Comparison of ENCODE assay signal across 17 mouse cellular contexts in genomic region chr7:27602161-27602560, GRCm38 (mm10). TPM values are rescaled to one million over a fixed set of nuclear protein-coding genes. Genes with fewer than 3 reads are reported as not detected.
DNase-seq lines count a peak whose midpoint lies in the region; ATAC-seq and TF ChIP-seq lines count a peak whose summit lies in the region.
"Had no signal": no experiment of that assay in that cellular context is flagged by ENCODE, and none has a peak within 500 bp of the region (broad histone marks: within the 10 kb centered on the region; RNA-seq: fewer than 3 reads in every experiment).

No protein-coding gene starts in this region.

- no peak for ATAC-seq in forebrain, embryonic 15.5 days (replicated peaks)
- no peak for ATAC-seq in forebrain, embryonic 11.5 days (replicated peaks; ENCODE audit: low FRiP score)
- ATAC-seq: activated CD4-positive, CD25-positive, alpha-beta regulatory T cell, adult 4 months; liver, embryonic 12.5 days had no signal

- H3K27me3 ChIP-seq in forebrain, embryonic 15.5 days, result no peaks in the 10 kb centered on the region
- no peaks in the 10 kb centered on the region for H3K27me3 ChIP-seq in forebrain, embryonic 11.5 days (ENCODE audit: control insufficient read depth, insufficient read depth, low read length)
- H3K27me3 ChIP-seq: CH12.LX; liver, embryonic 12.5 days; neural tube, embryonic 13.5 days had no signal

- no peak overlapping the region for H3K4me3 ChIP-seq in forebrain, embryonic 15.5 days
- H3K4me3 ChIP-seq in forebrain, embryonic 11.5 days (ENCODE audit: low read depth, low read length), result no peak overlapping the region
- no peak overlapping the region for H3K4me3 ChIP-seq in layer of hippocampus, adult 2 months
- H3K4me3 ChIP-seq in cortical plate, adult 2 months (ENCODE audit: insufficient read depth, low read length), result no peak overlapping the region
- H3K4me3 ChIP-seq: liver, embryonic 12.5 days; neural tube, embryonic 13.5 days had no signal

- TF ChIP-seq POLR2A in cortical plate, adult 2 months (IDR thresholded peaks at IDR 0.05; ENCODE audit: extremely low read depth, insufficient read depth, low read length), result no peak

- H3K4me1 ChIP-seq in forebrain, embryonic 15.5 days, result peaks cover 71% of the 10 kb centered on the region
- H3K4me1 ChIP-seq in forebrain, embryonic 11.5 days (replicated peaks; ENCODE audit: control insufficient read depth, insufficient read depth, low read length), result no peaks in the 10 kb centered on the region
- H3K4me1 ChIP-seq in cortical plate, adult 2 months (ENCODE audit: control insufficient read depth, insufficient read depth, low read length), result peaks cover 47% of the 10 kb centered on the region

- 75% methylated on average over 2 of the region's 2 CpGs for WGBS in forebrain, embryonic 15.5 days
- WGBS in forebrain, embryonic 11.5 days, result 87% methylated on average over 2 of the region's 2 CpGs

- H3K9ac ChIP-seq in forebrain, embryonic 15.5 days (replicated peaks), result no peak overlapping the region
- no peak overlapping the region for H3K9ac ChIP-seq in forebrain, embryonic 11.5 days (ENCODE audit: low read length)
- H3K9ac ChIP-seq: liver, embryonic 12.5 days; neural tube, embryonic 13.5 days had no signal

- peak overlapping the region; percentile 85 for H3K27ac ChIP-seq in forebrain, embryonic 15.5 days (replicated peaks)
- H3K27ac ChIP-seq in forebrain, embryonic 11.5 days (ENCODE audit: low read depth, low read length), result no peak overlapping the region
- H3K27ac ChIP-seq in layer of hippocampus, adult 2 months, result peak overlapping the region; percentile 93
- peak overlapping the region; percentile 91 for H3K27ac ChIP-seq in cortical plate, adult 2 months (ENCODE audit: insufficient read depth, low read length)
- H3K27ac ChIP-seq: liver, embryonic 12.5 days; neural tube, embryonic 13.5 days had no signal

- DNase-seq in forebrain, embryonic 11.5 days (ENCODE audit: low spot score), result no peak
- no peak for DNase-seq in layer of hippocampus, adult 2 months (ENCODE audit: low spot score in 2 of 2)
- DNase-seq in layer of hippocampus, postnatal 10 days (ENCODE audit: low spot score in 2 of 2), result no peak
- peak; percentile 86 for DNase-seq in brain, adult 2 months (ENCODE audit: low read depth, low spot score)
- DNase-seq in left cerebral cortex, postnatal 14 days (ENCODE audit: low spot score in 2 of 2), result no peak
- DNase-seq: heart, adult 18-20 months; heart, postnatal 4 days; kidney, adult 8-10 months; lung, postnatal 4 days; retina, postnatal 1 day; thymus, postnatal 14 days had no signal

- no peaks in the 10 kb centered on the region for H3K9me3 ChIP-seq in forebrain, embryonic 15.5 days
- H3K9me3 ChIP-seq in forebrain, embryonic 11.5 days (ENCODE audit: control insufficient read depth, low read length), result no peaks in the 10 kb centered on the region
- H3K9me3 ChIP-seq: liver, embryonic 12.5 days; neural tube, embryonic 13.5 days had no signal

- no peak overlapping the region for H3K4me2 ChIP-seq in forebrain, embryonic 15.5 days (replicated peaks)
- no peak overlapping the region for H3K4me2 ChIP-seq in forebrain, embryonic 11.5 days (ENCODE audit: low read depth, low read length, severe bottlenecking)
- H3K4me2 ChIP-seq: liver, embryonic 12.5 days; neural tube, embryonic 13.5 days had no signal

- intact Hi-C loops in left cerebral cortex, postnatal 14 days (cut with DNase I), result no loop called here

- H3K36me3 ChIP-seq in forebrain, embryonic 15.5 days, result no peaks in the 10 kb centered on the region
- no peaks in the 10 kb centered on the region for H3K36me3 ChIP-seq in forebrain, embryonic 11.5 days (ENCODE audit: control insufficient read depth, insufficient read depth, low read length)
- H3K36me3 ChIP-seq: neural tube, embryonic 13.5 days had no signal

- TF ChIP-seq CTCF in layer of hippocampus, adult 2 months (conservative IDR thresholded peaks at IDR 0.05), result no peak
- TF ChIP-seq CTCF in cortical plate, adult 2 months (IDR thresholded peaks at IDR 0.05; ENCODE audit: extremely low read depth, insufficient read depth, low read length), result no peak

RNA-seq across cellular contexts. Expression of gene Akt2, which starts 10.8 kb away (rescaled TPM):
- polyA plus RNA-seq in forebrain, embryonic 15.5 days (2015; fragmentation: Nextera tagmentation; extraction: Ambion mirVana), result 94.2 and 97.1 TPM in 2 replicates
- 72.3 and 75.2 TPM in 2 replicates for polyA plus RNA-seq in forebrain, embryonic 11.5 days (2014; fragmentation: Nextera tagmentation; extraction: Ambion mirVana)
- 10 to 100 TPM; 87.0 to 99.1 TPM for total RNA-seq in layer of hippocampus, adult 2 months (2021)
- total RNA-seq in layer of hippocampus, postnatal 10 days (2021), result 10 to 100 TPM; 92.7 to 94.8 TPM
- 144 and 161 TPM in 2 replicates for polyA plus RNA-seq in cortical plate, adult 2 months (2012; rRNA removed)
- total RNA-seq in left cerebral cortex, postnatal 14 days (2021), result 100 to 1,000 TPM; 114 to 147 TPM

RNA-seq across cellular contexts. Expression of gene 2310022A10Rik, which starts 49.1 kb away (rescaled TPM):
- 36.9 and 38.9 TPM in 2 replicates for polyA plus RNA-seq in forebrain, embryonic 15.5 days (2015; fragmentation: Nextera tagmentation; extraction: Ambion mirVana)
- polyA plus RNA-seq in forebrain, embryonic 11.5 days (2014; fragmentation: Nextera tagmentation; extraction: Ambion mirVana), result 34.0 and 34.1 TPM in 2 replicates
- total RNA-seq in layer of hippocampus, adult 2 months (2021), result 10 to 100 TPM; 25.5 to 25.6 TPM
- total RNA-seq in layer of hippocampus, postnatal 10 days (2021), result 10 to 100 TPM; 21.4 to 26.2 TPM
- polyA plus RNA-seq in cortical plate, adult 2 months (2012; rRNA removed), result 32.7 and 33.8 TPM in 2 replicates
- total RNA-seq in left cerebral cortex, postnatal 14 days (2021), result 10 to 100 TPM; 24.5 to 27.8 TPM

RNA-seq across cellular contexts. Expression of gene Pld3, which starts 49.1 kb away (rescaled TPM):
- 95.7 and 106 TPM in 2 replicates for polyA plus RNA-seq in forebrain, embryonic 15.5 days (2015; fragmentation: Nextera tagmentation; extraction: Ambion mirVana)
- polyA plus RNA-seq in forebrain, embryonic 11.5 days (2014; fragmentation: Nextera tagmentation; extraction: Ambion mirVana), result 52.1 and 56.4 TPM in 2 replicates
- 100 to 1,000 TPM; 573 to 583 TPM for total RNA-seq in layer of hippocampus, adult 2 months (2021)
- 100 to 1,000 TPM; 468 to 470 TPM for total RNA-seq in layer of hippocampus, postnatal 10 days (2021)
- polyA plus RNA-seq in cortical plate, adult 2 months (2012; rRNA removed), result 1,185 and 1,204 TPM in 2 replicates
- 100 to 1,000 TPM; 805 to 820 TPM for total RNA-seq in left cerebral cortex, postnatal 14 days (2021)

RNA-seq across cellular contexts. Expression of gene Ttc9b, which starts 51.6 kb away (rescaled TPM):
- polyA plus RNA-seq in forebrain, embryonic 15.5 days (2015; fragmentation: Nextera tagmentation; extraction: Ambion mirVana), result 64.1 and 66.2 TPM in 2 replicates
- 12.6 and 13.9 TPM in 2 replicates for polyA plus RNA-seq in forebrain, embryonic 11.5 days (2014; fragmentation: Nextera tagmentation; extraction: Ambion mirVana)
- total RNA-seq in layer of hippocampus, adult 2 months (2021), result 10 to 100 TPM; 42.6 to 47.5 TPM
- 100 to 1,000 TPM; 106 to 114 TPM for total RNA-seq in layer of hippocampus, postnatal 10 days (2021)
- polyA plus RNA-seq in cortical plate, adult 2 months (2012; rRNA removed), result 188 and 192 TPM in 2 replicates
- 100 to 1,000 TPM; 158 to 159 TPM for total RNA-seq in left cerebral cortex, postnatal 14 days (2021)
- total RNA-seq: CH12.LX; heart, adult 18-20 months; heart, postnatal 4 days had no signal
- polyA plus RNA-seq: activated CD4-positive, CD25-positive, alpha-beta regulatory T cell, adult 4 months; liver, embryonic 12.5 days had no signal
